Mouse (Mus musculus) left cerebral cortex, postnatal 10 days (tissue): Measurements from ENCODE around the gene Zcchc17. TPM values are rescaled to one million over a fixed set of nuclear protein-coding genes. Genes with fewer than 3 reads are reported as not detected.

Experiments used
- DNase-seq, 2 experiments: peaks; one replicate each; pipeline ENCODE4 v3.0.0; 2021 to 2022; ENCODE audit warnings: low spot score in 2 of 2, mixed read lengths in 1 of 2; ENCODE audit errors: extremely low spot score in 1 of 2
- intact Hi-C: fragments of 180-260 bp; cut with DNase I; formaldehyde crosslinking; loops from one replicate; pipeline ENCODE4 v1.15.1; 2025
- total RNA-seq, 2 experiments: library from RNA; stranded (reverse); gene quantifications; 2 replicates each; pipeline ENCODE4 v1.2.3; 2021

Gene Zcchc17
- total RNA-seq = 10 to 100 TPM; 49.0 to 54.6 TPM

DNA sequence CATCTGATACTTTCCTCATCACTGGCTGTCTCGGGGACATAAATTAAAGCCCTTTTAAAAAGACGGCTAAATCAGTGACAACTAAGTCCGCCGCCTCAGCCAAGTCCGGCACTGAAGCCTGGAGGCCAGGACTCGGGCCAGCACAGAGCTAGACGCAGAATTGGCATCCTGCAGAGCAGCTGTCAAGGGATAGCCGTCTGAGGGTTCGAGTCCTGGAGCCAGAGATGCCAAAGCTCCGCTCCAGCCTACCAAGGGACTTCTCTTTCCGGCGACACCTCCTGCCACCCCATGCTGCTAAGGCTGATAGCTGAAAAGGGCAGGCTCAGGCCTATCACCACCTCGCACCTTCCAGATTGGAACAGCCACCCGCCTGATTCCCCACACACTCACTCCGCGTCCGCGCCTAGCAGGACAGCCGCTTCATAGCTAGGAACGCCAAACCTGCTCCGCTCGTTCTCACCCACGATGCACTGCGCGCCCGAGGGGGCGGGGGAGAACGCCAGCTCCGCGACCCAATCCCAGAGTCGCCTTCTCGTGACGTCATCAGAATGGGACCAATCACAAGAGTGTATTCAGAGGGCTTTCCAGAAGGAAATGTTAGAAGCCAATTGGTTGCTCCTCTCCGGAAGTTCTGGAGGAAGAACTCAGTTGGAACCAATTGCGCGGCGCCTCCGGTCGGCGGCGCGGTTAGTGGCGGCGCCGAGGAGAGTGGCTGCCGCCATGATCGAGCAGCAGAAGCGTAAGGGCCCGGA lies at the start of gene Zcchc17, which contains the start of gene Snrnp40:
Gene Zcchc17, minus strand, starts transcription at position 458 of the 752 bp plus-strand sequence.
Gene Snrnp40, plus strand, starts transcription at position 647 of the 752 bp plus-strand sequence.
- peak; percentile 100 for DNase-seq
- intact Hi-C loops = no loop called here

DNA sequence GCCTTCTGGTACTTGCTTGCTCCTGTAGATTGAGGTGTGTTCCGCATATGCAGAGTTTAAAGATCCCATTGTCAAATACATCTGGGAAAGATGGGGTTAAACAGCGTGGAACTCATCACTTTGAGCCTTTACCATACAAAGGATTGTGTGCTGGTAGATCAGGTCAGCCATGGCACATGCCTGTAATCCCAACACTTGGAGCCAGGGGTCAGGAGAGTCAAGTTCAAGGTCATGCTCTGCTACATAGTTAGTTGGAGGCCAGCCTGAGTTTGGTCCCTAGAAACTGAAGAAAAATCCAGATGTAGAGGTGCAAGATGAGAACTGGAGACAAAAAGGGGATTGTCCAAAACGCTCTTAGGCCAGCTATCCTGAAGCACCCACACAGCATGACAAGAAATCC lies 31.5 kb upstream of the Zcchc17 start:
- no peak for DNase-seq
- intact Hi-C loops = no loop called here

DNA sequence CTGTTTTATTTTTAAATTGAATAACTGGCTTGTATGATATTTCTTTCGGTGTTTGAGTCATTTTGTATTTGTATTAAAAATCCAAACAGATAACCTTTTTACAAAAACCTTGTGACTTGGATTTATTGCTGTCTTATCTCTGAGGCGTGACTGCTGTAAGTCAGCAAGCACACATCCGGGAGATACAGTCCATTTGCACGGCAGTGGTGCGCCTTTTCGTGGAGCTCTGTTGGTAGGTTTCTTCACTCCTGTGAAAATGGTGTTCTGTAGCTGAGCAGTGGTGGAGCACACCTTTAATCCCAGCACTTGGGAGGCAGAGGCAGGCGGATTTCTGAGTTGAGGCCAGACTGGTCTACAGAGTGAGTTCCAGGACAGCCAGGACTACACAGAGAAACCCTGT lies 30.2 kb upstream of the Zcchc17 start:
- intact Hi-C loops = no loop called here
- DNase-seq = no peak

GRCm38 (mm10) chr4:130389496-130389895 lies 29.8 kb upstream of the Zcchc17 start:
- peak in 1 of 2 experiments; percentile 63 for DNase-seq
- intact Hi-C loops = no loop called here

DNA sequence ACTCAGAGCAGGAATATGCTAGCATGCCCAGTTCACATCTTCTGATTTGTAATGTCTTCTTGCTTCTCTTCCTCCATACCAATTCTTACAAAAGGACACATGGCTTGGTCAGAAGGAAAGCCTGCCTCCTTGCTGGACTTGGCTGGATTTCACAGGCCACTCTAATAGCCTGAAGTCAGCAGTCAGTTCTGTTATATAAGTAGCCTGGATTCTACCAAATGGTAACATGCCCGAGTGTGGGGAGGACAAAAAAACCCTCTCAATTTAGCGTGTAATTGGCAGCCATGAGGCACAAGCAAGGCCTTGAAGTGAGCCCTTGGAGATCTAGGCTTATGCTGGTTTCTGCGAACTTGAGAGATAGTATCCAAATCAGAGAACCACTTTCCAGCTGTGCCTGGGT lies 27.5 kb upstream of the Zcchc17 start:
- DNase-seq = no peak
- intact Hi-C loops = no loop called here

- intact Hi-C loops = no loop called here
- DNase-seq = no peak
These were observed 20.7 kb upstream of the Zcchc17 start for GRCm38 (mm10) chr4:130380418-130380817.

DNA sequence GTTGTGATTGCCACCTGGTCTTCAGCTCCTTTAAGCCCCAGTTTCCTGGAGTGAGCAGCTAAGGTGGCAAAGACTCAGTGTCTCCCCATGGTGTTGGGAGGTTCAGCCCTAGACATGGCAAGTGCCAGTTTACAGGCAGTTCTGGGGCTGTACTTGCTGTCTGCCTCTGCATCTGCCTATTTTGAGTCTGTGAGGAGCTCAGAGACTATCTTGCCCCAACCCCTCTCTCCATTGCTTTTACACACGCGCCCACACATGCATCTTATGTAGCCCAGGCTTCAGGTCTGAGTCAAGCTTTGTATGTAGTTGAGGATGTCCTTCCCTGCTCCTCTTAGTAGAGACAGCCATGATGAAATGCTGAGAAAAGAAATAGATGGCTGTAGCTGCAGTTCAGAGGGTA lies 19.4 kb upstream of the Zcchc17 start:
- intact Hi-C loops = no loop called here
- DNase-seq = no peak

- intact Hi-C loops = no loop called here
- DNase-seq = no peak
These were observed 17.8 kb upstream of the Zcchc17 start for GRCm38 (mm10) chr4:130377500-130377899.

DNA sequence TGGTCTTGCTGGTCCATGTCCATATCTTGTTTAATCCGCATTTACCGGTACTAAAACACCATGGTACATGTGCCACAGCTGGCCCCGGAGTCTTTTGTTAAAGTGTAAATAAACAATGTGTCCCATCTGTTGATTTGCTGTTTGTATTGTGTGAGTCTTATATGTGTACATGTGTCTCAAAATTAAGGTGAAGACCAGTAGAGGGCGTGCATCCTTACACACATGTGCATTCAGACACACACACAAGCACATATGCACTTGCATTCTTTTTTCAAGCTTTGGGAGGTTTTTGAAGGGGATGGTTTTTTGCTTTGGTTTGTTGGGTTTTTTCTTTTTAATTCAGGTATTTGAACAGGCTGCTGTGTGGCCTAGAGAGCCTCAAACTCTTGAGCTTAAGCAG lies 16.9 kb upstream of the Zcchc17 start:
- DNase-seq = no peak
- intact Hi-C loops = no loop called here

DNA sequence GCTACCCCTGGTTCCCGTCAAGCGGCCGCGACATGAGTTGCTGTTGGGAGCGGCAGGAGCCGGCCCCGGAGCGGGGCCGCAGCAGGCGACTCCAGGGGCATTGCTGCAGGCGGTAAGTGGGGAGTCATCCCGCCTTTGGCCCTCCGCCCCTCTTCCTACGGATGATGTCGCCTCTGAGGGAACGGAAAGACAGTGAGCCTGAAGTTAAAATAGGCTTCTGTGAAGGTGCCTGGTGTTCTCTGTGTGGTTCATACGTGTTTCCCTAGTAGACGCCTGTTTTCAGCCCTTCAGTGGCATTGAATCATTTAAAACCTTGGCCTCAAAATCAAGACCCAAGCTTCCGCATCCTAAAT lies 471 bp upstream of the Zcchc17 start:
- intact Hi-C loops = no loop called here
- no peak for DNase-seq

GRCm38 (mm10) chr4:130357946-130358345 lies 1.8 kb downstream of the Zcchc17 start:
- intact Hi-C loops = no loop called here
- no peak for DNase-seq

- intact Hi-C loops = no loop called here
- DNase-seq = no peak
These were observed 7.2 kb downstream of the Zcchc17 start for GRCm38 (mm10) chr4:130352588-130352987.

DNA sequence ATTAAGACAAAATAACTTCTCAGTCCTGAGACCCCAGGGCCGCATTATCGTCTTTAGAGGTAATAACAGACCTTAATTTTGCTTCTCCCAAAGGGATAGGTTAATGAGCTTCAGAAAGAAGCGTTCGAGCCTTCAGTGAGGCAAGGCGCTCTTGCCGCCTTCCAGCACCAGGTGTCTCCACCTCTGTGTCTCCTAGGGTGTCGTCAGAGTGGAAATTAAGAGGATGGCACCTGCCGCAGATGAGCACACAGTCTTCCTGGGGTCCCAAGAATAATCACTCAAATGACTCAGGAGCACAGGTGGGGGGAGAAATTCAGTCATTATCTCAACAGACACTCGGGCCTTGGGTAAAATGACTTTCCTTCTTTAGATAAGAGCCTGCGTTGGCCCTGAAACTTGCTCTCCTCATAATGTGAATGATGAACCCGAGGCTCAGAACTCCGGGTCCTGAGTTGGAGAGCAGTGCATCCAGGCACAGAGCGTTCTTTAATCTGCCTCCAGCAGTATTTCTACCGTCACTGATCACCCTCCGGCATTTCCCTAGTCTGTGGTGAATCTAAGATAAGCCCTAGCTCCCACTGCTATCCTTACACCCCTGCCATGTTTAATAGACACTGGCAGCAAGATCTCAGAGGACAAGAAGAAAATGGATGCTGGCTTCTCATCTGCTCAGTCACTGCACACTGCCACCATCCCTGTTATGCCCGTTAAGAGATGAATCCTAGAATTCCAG lies 8.9 kb downstream of the Zcchc17 start:
- intact Hi-C loops = no loop called here
- DNase-seq = no peak

GRCm38 (mm10) chr4:130349666-130350065 lies 10.1 kb downstream of the Zcchc17 start:
- intact Hi-C loops = no loop called here
- DNase-seq = no peak

DNA sequence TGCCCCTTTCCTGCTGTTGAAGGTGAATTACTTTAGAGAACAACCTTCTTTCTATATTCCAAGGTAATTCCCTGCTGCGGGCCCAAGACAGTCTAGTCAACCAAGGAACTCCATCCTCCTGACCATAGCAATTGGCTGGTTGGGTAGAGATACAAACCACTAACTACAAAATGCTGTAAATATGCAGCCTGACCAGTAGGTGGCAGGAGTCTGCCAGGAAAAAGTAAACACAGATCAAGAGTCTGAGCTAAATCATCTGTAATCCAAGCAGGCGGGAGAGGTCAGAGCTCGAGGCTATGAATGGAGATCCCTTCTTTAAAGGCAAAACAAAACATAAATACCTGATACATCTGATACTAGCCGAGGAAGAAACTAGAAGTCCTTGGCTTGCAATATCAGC lies 18.1 kb downstream of the Zcchc17 start:
- peak in 1 of 2 experiments; percentile 31 for DNase-seq
- intact Hi-C loops = no loop called here

- intact Hi-C loops = no loop called here
- DNase-seq = no peak
These were observed 23.9 kb downstream of the Zcchc17 start for GRCm38 (mm10) chr4:130335867-130336266.

DNA sequence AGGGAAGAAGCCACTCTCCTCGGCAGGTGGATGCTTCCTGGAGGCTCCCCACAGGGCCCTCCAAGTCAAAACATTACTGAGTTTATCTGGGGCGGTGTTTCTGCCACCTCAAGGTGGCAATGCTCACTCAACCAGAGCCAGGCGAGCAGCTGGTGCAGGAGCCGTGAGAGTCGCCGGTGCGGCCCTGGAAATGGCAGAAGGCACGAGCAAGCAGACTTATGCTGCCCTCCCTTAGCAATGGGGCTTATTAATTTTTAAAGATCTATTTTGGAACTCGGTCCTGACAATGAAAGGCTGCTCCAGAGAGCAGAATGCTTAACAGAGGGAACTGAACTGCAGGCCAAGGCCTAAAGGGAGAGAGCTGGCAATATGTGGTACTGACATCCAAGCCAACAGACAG lies 32.4 kb downstream of the Zcchc17 start:
- DNase-seq = no peak
- intact Hi-C loops = no loop called here

DNA sequence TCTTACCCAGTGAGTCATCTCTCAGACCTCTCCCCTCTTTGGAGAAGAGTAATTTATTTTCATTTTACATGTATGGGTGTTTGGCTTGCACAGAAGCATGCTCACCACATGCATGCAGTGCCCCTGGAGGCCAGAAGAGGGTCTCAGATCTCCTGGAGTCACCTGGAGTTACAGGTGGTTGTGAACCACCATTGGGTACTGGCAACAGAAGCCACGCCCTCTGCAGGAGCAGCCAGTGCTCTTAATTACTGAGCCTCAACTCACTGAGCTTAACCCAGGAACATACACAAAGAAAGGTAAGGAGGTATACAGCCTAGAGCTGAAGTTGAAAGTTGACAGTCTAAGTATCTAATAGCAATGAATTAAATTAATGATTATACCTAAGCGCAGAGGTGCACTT lies 34.3 kb downstream of the Zcchc17 start:
- DNase-seq = no peak
- intact Hi-C loops = no loop called here

DNA sequence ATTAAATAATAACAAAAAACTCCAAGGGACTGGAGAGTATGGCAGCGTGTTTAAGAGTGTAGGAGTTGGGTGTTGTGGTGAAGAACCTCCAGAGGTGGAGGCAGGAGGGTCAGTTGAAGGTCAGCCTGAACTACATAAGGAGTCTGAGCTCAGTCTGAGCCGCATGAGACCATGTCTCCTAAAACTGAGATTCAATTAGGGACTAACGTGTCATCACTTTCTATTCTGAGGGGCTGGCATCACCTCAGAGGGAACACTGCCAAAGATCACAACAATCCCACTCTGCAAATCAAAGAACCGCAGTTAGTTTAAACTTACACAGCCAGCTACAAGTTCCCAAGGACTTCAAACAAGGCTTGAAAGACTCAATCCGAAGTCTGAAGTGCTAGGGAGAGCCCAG lies 36.1 kb downstream of the Zcchc17 start:
- no peak for DNase-seq
- intact Hi-C loops = no loop called here

DNA sequence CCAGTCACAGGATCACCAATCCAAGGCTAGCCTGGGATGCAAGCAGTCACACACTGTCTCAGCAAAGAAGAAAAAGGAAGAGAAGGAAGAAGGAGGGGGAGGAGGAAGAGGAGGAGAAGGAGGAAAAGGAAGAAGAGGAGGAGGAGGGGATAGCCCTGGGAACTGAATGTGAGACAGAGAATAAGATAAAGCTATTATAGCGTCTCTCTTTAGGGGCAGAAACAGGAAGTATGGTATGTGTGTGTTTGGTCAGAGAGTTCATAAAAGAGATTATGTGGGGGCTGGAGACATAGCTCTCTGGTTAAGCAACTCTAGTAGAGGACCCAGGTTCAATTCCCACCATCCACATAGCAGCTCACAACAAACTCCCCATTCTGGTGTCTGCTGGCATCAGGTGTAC lies 36.6 kb downstream of the Zcchc17 start:
- intact Hi-C loops = no loop called here
- DNase-seq = no peak
